Mouse (Mus musculus) right cerebral cortex, postnatal 14 days (tissue): ENCODE data around the gene Limd1.

Source experiments
- DNase-seq: peaks from one replicate; pipeline ENCODE4 v3.0.0; 2022

Limd1 gene

DNA sequence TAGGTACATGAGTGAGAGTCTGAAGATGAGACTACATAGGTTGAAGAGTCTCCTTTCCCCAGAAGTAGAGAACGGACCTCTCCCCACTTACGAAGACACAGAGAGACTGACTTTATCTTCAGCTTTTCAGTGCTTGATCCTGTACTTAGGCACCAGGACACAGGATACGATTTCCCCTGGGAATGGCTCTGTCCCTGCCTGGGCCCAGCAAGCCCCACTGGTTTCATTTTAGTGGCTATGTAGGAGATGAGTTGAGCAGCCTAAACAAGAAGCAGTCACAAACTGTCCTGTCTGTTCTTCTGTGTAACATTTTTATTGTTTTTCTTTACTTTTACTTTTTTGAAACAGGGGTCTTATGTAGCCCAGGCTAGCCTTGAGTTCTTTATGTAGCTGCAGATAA lies 6.3 kb downstream of the Limd1 start:
- DNase-seq = no peak

DNA sequence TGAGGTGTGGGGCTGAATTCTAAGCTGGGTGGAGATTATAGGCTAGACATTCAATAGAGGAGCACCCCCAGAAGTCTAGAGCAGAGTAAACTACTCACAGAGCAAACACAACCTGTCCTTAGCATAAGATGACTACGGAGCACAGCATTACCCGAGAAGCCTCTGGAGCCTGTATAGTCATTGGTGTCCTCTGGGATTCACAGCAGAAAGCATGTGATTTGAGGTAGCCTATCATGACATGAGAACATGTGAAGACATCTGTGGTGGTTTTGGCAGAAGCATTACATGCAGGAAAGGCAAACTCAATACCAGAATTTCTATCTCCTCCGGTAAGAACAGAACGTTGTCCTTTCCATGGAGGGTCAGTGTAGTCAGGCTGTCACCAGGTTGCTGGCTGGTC lies 7.1 kb downstream of the Limd1 start:
- no peak for DNase-seq

DNA sequence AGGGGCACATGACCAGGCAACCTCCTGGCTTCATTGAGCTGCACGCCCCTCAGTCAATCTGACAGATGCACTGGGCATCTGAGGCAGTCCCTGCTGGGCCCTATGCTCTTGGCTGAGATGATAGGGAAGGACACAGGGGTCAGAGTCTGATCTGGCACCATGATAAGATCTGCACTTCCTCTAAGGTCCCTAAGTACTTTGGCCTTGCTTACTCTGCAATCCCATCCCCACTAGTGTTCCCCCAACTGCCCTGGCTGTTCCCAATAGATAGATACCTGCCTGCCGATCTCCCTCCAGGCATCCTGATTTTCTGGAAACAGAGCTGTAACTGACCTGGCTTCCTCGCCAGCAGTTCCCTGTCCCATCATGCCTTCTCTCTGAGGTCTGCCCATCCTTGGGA lies 8.1 kb downstream of the Limd1 start:
- DNase-seq = no peak

DNA sequence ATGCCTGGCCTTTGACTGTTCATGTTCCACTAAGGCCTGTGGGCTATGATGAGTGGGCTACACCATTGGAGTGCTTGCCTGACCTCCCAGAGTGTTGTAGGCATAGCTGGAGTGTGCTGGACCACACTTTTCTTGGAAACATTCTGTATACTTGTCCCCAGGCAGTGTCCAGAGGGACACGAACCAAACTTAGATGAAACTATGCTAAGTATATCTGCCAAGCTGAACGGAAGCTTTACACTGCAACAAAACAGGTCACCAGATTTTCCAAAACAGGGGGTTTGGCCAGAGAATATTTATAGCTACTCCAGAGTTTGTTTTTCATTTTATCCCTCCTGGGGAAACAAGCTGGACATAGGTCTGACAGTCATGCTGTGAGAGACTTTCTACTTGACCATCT lies 10.6 kb downstream of the Limd1 start:
- no peak for DNase-seq

DNA sequence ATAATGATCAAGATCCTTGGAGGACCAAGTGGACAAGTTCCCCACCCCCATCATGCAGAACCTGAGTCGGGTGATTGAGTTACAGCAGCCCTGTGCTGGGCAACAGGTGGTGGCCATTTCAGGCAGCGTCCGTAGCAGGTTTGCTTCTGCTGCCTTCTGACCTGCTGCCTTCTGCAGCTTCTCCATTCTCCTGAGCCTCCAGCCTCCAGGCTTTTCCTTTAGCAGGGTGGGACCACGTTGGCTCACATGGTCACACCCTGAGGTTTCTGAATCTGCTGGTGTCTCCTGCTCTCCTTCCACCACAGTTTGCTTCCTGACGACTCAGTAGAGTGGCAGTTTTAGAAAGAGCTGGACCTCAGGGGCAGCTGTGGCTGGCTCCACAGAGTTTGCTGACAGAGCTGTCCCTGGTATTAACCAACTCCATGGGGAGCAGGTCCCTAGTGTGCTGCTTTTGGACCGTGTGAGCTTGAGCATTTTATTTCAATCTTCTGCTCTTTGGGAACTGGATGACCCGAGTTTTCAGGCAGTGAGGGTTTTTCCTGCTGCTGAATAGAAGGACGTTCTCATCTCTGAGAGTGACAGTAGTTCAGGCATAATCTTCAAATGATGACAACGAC lies 11.3 kb downstream of the Limd1 start:
- no peak for DNase-seq

DNA sequence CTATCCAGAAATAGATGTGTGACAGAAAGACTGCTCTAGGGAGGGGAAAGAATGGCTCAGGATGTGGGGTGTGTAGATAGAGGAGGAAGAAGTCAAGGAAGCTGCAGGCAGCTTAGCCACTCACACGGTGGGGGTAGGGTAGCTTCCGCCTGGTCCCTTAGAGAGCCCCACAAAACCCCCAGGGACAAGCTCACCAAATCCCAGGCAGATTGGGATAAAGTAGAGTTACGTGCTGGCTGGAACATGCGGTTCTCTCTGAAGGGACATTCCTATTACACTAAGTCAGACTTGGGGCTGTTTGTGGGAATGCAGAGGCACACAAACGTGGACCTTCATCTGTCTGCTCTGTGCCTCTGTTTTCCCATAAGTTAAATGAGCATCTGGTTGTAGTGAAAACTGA lies 12.4 kb downstream of the Limd1 start:
- no peak for DNase-seq

DNA sequence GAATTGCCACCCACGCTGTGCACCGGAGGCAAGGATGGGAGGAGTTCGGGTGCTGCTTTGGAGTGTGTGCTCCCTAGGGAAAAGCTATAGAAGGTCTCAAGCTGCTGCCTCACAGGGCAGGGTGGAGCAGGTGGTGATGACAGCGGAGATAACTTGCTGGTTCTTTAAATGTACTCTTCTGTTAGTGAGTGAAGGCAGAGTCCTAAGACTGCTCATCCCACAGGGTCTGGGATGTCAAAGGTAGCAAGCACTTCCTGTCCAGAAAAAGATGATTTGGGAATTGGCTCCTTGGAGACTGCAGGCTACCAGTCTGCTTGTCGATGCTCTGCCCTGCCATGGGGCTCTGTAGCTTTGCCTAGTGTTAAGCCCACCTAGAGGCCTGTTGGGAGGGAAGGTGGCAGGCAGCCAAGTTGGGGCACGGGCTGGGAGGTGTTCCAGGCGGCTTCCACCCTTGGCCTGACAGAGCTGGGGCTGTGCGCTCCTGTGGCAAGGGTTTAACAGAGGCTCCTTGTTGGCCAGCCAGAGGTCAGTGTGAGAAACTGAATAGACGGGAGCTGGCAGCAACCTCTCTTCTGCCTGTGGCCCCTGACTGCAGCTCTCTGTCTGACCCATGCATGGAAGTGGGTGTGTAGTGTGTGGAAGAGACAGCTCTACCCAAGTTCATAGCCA lies 13.5 kb downstream of the Limd1 start:
- DNase-seq = peak; percentile 53

DNA sequence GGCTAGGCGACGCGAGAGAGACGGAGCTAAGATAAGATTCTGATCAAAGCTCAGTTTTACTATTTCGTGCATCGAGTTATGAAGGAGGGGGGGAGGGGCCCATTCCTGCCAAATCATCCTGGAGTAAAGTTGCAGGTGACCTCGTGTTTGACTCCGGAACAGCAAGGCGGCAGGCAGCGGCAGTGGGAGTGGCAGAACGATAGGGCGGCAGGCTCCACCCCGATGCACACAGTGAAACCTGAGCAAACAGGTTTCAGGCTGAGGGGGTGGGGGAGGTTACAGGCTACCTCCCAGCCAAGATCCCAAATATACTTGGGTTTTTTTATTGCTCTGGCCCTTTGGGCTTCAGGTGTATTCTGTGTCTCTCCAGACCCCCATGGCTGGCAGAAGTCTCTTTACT lies 18.2 kb downstream of the Limd1 start:
- DNase-seq = no peak

DNA sequence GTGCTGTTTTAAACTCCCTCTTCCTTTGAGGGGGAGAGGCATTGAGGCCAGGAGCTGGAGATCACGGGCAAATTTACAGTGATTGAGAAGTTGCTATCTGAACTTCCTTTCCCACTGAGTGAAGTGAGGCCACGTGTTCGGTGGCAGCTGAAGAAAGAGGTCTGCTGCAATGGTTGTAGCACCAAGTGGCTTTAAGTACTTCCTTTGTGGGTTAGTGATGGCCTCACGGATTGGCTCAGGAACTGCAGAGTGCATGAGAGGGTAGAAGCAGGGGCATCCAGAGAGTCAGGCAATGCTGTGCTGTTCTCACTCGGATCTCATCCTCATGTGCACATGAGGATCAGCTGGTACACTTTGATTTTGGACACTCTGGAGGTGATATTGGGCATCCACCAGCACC lies 19.4 kb downstream of the Limd1 start:
- DNase-seq = no peak

DNA sequence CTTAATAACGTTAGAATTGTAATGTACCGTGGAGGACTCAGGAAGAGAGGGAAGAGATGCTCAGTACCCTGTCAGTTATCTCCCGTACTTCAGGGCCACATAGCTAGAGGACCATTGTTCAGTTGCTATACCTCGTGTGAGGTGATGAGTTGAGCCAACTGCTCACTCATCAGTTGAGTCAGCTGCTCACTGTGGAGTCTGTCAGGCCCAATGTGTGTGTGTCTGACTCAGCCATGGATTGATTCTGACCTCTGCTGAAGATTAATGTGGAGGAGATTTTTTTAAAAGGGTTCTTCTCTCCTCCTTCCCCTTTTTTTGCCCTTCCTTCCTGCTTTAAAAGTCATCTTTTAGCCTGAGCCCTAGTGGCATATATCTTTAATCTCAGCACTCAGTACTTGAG lies 22.0 kb downstream of the Limd1 start:
- no peak for DNase-seq

DNA sequence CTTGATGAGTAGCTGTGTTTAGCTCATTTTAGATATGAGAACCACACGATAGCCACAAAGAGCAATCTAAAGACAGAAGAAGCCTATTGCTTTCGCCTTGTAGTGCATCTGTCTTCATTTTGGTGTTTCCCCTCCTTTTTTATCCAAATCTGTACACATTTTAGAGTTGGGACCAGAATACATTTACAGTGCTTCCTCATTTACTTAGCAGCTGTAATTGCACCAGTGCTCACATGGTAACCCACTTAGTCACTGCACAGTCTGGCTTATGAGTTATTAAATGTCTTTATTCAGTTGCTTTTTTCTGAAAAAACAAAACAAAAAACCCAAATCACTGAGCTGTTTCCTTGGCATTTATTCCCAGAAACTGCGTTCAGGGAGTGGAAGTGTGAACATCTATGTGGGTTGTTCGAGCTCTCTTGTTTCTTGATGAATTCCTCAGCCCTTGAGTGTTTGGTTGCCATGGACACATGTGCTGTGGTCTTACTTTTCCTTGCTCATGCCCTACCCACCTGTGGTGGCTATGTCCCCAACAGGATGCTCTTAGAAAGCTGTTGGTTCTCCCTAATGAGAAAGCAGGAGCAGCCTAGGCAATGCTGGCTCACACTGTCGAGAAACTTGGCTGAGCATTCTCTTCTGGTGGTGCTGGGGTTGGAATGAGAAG lies 24.8 kb downstream of the Limd1 start:
- no peak for DNase-seq

DNA sequence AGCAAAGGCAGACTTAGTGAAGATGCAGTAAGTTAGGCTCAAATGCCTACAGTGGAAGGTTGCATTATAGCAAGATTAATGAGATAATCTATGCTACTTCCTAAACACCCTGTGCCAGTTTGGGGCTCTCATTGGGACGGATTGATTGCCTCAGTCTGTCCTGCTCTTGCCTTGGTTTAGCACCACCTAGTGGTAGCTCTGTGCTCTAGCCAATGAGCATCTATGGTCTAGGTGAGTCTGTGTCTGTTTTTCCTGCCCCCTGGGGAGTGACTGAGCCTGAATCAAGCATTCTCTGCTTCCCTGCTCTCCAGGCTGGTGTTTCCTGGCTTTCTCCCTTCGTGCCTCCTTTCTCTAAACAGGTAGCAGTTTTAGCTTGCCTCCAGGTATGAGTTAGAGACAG lies 25.8 kb downstream of the Limd1 start:
- peak; percentile 35 for DNase-seq

DNA sequence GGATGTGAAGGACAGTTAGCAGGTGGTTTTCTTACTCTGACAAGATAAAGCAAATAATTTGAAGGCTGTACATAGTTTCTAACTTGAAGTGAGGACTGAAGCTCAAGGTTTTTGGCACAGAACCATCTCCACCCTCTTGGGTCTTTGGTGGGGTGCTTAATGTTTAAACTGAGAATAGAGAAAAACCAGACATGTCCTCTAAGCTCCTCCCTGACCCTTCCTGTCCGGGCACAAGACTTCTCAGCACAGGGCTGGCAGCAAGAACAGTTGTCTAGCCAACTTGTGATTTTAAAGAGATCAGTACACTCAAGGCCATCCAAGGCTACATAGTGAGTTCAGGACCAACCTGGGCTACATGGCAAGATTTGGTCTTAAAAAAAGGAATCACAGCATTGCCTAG lies 27.1 kb downstream of the Limd1 start:
- DNase-seq = no peak

DNA sequence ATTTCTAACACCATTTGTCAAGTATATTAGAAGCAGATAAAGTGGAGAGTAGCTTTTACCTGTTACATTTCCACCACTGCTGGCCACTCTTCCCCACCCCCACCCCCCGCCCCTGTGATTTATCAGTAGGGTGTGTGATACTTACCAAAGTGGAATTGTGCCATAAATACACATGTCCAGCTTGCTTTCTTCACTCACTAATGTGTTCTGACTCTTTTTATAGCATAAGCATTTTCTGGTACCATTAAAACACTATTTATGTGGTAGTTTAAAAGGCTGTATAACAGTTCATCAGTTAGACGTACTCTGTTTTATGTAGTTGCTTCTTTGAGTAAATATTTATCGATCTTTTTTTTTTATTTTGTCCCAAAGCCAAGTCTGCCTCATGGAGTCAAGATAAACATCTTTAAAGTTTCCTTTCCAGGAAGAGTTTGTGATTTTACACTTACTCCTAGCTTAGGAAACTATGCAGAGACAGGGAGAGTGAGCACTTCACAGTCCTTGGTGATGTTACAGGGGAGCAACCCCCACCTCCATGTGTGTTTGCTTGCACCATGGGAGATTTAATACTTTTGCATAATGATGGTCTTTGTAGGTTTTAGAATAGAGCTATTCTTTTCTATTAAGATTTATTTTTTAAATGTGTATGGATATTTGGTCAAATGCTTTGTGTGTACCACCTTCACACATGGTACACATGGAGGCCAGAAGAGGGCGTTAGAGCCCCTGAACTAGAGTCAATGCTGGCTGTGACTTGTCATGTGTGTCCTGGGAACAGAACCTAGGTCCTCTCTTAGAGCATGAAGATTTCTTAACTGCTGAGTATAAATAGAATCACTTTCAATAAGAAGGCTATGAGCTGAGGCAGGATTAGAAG lies 28.0 kb downstream of the Limd1 start:
- DNase-seq = no peak

DNA sequence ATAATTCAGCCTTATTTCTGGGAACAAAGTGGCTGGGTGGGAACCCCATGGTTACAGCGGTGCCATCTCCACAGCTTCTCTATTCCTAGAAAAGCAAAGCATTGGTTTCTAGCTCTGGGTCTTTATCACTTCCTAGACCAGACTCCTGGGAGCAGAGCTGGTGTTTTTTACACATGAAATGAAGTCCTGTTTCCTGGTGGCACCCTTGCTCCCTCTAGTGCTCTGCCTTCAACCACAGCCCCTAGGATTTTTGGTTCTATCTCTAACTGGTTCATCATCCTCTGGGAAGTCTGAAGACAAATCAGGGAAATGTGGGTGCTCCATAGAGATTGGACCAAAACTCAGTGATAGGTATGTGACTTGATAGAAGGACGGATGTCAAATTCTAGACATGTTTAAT lies 28.9 kb downstream of the Limd1 start:
- DNase-seq = no peak

DNA sequence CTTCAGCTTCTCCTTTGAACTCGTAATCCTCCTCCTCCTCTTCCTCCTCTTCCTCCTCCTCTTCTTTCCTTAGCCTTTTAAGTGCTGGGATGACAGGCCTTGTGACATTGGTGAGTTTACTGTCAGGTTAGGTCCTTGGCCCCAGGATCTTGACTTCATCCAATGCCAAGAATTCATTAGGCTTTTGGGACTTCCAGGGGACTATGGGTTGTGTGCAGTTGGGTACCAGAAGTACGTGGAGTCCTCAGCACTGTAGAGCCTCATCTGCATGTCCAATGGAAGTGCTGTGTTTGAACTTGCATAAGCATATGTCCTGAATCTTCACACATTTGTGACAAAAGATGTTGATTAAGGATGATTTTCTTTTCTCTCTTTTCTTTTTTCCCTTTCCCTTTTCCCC lies 30.5 kb downstream of the Limd1 start:
- DNase-seq = no peak

DNA sequence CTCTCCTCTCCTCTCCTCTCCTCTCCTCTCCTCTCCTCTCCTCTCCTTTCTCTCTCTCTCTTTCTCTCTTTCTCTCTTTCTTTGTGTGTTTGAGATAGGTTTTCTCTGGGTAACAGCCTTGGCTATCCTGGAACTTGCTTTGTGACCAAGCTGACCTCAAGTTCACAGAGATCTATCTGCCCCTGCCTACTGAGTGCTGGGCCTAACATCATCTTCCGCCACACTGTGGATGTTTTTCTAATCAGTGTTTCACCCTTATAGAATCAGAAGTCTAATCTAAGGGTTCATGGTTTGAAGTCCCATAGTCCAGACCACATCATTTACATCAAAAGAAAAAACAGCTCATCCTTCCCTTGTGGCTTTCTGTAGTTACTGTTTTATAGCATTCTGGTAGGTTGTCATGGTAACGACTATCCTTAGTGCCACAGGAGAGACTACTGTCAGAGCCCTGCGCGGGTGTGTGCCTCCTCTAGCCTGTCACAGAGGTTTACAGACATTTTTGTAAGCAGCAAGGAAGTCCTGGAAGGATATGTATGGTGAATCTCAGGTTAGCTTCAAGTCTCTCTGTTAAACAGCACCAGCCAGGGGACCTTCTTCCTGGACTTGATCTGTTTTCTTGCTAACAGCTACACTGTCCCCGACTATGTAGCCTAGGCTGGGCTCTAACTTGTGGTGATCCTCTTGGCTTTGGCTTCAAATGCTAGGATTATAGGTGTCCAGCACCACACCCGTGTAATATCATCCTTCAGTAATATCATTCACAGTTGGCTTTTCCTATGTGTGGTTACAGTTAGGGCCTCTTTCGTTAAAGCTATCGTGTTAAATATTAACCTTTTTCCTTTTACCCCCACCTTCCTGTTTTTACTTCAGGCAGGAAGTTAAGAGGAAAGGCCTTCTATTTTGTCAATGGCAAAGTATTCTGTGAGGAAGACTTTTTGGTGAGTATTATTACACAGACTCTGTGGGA lies 31.4 kb downstream of the Limd1 start:
- DNase-seq = no peak

DNA sequence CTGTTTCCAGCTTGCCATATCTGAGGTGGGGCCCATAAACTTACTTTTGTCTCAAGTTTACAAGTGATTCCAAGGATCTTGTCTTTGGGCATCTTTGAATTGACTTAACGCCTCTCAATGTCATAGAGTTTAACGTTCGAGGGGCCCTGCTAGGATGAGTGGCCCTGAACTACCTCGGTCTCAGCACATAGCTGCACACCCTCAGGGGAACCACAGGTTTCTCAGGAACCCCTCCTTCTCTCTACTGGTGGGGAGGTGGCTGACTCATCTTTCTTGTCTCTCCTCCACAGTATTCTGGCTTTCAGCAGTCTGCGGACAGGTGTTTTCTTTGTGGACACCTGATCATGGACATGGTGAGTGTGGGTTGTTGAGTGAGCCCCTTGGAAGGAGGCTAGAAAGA lies 32.4 kb downstream of the Limd1 start:
- DNase-seq = no peak

DNA sequence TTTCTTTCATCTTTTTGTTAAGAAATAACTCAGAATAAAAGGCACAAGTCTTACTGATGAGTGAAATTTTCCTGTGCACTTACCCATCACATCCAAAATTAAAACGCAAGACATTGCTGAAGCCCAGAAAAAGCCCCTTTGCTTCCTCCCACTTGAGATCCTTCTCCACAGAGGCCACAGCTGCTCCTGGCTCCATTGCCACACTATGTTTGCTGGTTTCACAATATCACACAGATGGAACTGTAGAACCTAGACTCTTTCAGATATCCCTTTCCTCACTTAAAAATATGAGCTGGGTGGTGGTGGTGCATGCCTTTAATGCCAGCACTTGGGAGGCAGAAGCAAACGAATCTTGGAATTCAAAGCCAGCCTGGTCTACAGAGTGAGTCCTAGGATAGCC lies 34.0 kb downstream of the Limd1 start:
- DNase-seq = no peak

DNA sequence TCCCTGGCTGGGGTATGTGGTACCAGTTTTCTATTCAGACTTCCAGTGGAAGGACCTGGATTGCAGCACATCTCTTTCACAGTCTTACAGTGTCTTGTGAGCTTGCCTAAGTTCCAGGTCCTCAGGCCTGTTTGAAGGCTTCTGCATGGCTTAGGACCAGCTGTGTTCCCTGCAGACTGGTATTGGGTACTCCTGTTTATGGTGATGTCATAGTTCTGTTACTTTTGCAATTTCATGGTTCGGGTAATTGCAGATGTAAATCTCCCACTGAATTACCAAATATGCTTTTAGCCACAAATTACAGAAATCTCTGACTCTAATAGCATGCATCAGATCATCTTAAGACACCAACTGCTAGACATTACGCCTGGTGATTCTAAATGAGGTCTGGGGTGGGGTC lies 36.6 kb downstream of the Limd1 start:
- no peak for DNase-seq

DNA sequence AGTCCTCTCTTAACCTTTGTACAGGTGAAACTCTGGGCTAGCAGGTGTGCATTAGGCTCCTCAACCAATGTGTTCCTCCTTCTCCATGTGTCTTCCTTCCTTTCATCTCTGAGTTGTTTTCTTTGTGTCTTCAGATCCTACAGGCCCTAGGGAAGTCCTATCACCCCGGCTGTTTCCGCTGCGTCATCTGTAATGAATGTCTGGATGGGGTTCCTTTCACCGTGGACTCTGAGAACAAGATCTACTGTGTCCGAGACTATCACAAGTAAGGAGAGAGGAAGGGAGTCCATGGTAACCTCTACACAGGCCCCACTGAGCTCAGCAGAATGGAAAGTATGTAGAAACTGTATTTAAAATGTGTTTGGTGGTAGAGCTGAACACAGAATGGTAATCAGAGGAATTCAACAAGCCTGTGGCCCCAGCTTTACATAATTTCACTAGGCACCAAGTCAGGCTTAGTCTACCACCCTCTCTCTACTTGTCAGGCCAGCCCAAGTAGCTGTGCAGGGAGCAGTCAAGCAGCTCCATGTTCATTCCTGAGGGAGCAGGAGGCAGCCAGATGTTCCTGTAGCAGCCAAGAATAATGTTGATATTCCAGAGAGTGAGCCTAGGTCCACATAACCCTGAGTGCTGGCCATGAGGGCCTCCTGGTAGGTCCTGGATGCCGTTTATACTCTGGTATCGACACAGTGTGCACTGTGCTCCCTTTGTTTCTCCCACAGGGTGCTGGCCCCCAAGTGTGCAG lies 38.3 kb downstream of the Limd1 start:
- no peak for DNase-seq
